Mouse (Mus musculus): Measurements from ENCODE around the gene Mad1l1. TPM values are rescaled to one million over a fixed set of nuclear protein-coding genes. Genes with fewer than 3 reads are reported as not detected.
A peak's percentile ranks its signal among the peaks of the same experiment; 100 is the strongest.

Gene Mad1l1
- total and polyA plus RNA-seq, 3 experiments = 40.5 to 65.2 TPM; not detected in 1

GRCm38 (mm10) chr5:140167080-140167479 lies 154.3 kb downstream of the Mad1l1 start:
- Histone ChIP-seq H3K36me3 (ENCODE audit: control insufficient read depth in 1 of 2, insufficient read depth in 2 of 2, low read length in 2 of 2) (peaks cover 0 to 25% of the 10 kb centered on the region in 2 experiments; a peak in 3 of 4 replicates), H3K27me3 (ENCODE audit: control insufficient read depth in 1 of 2, insufficient read depth in 2 of 2, low read length in 2 of 2) (no peaks in the 10 kb centered on the region), H3K27ac (ENCODE audit: control insufficient read depth, low read depth, low read length) (no peak overlapping the region), H3K79me2 (ENCODE audit: control insufficient read depth, insufficient read depth, low read length, poor library complexity) (no peaks in the 10 kb centered on the region), H3K9me3 (replicated peaks; ENCODE audit: insufficient read depth, low read length) (no peaks in the 10 kb centered on the region), H3K9ac (ENCODE audit: control insufficient read depth, low read depth, low read length, poor library complexity, severe bottlenecking) (no peak overlapping the region), H3K4me3 (ENCODE audit: control insufficient read depth in 1 of 2, insufficient read depth in 1 of 2, low read depth in 2 of 2, low read length in 2 of 2) (no peak overlapping the region), H3K4me1 (ENCODE audit: control insufficient read depth in 1 of 2, insufficient read depth in 2 of 2, low read length in 2 of 2) (peaks cover 9 to 39% of the 10 kb centered on the region in 2 experiments; a peak in 3 of 4 replicates)
- TF ChIP-seq GATA1 (IDR thresholded peaks at IDR 0.05; ENCODE audit: low read depth, low read length) = 0 out of 2 replicates have a peak, but pooled peaks have one; percentile 45
- no peak for TF ChIP-seq TAL1 (IDR thresholded peaks at IDR 0.05; ENCODE audit: low read length)
- peak; percentile 52; the same call in 1 of the 2 replicates for TF ChIP-seq BHLHE40 (IDR thresholded peaks at IDR 0.05; ENCODE audit: borderline replicate concordance, low read depth, low read length)
- no peak for TF ChIP-seq NELFE (IDR thresholded peaks at IDR 0.05; ENCODE audit: low read depth, low read length)
- no peak for TF ChIP-seq CTCF (IDR thresholded peaks at IDR 0.05 in 2 of 3, conservative IDR thresholded peaks at IDR 0.05 in 1 of 3; ENCODE audit: control insufficient read depth in 1 of 3, insufficient read depth in 1 of 3, low read depth in 2 of 3, low read length in 3 of 3, poor library complexity in 1 of 3, severe bottlenecking in 1 of 3)
- peak; percentile 50 for TF ChIP-seq ETS1 (IDR thresholded peaks at IDR 0.05; ENCODE audit: low read depth, low read length)
- no peak for TF ChIP-seq USF1 (IDR thresholded peaks at IDR 0.05; ENCODE audit: low read depth, low read length)
- no peak for TF ChIP-seq MAFK (IDR thresholded peaks at IDR 0.05; ENCODE audit: borderline replicate concordance, low read depth, low read length)
- TF ChIP-seq EP300 (IDR thresholded peaks at IDR 0.05; ENCODE audit: low read depth in 1 of 2, low read length in 2 of 2) = peak in 1 of 2 experiments; percentile 32; a peak in 1 of 4 replicates
- TF ChIP-seq ZMIZ1 (IDR thresholded peaks at IDR 0.05; ENCODE audit: low read depth, low read length) = no peak
- TF ChIP-seq SIN3A (IDR thresholded peaks at IDR 0.05; ENCODE audit: low read length) = 0 out of 2 replicates have a peak, but pooled peaks have one; percentile 9
- DNase-seq (ENCODE audit: low read depth, low spot score) = peak; percentile 54

GRCm38 (mm10) chr5:140163947-140164346 lies 157.4 kb downstream of the Mad1l1 start:
- TF ChIP-seq KAT2A (conservative IDR thresholded peaks at IDR 0.05; ENCODE audit: low read depth, low read length) (no peak), ETS1 (IDR thresholded peaks at IDR 0.05; ENCODE audit: low read depth, low read length) (0 out of 2 replicates have a peak, but pooled peaks have one; percentile 16), RAD21 (IDR thresholded peaks at IDR 0.05; ENCODE audit: low read depth, low read length) (no peak), ELF1 (IDR thresholded peaks at IDR 0.05; ENCODE audit: low read depth, low read length) (no peak), MAZ (IDR thresholded peaks at IDR 0.05; ENCODE audit: low read depth, low read length) (no peak), EP300 (IDR thresholded peaks at IDR 0.05; ENCODE audit: low read depth in 1 of 2, low read length in 2 of 2) (peak in 1 of 2 experiments; percentile 29; a peak in 2 of 4 replicates), TBP (IDR thresholded peaks at IDR 0.05; ENCODE audit: low read depth, low read length) (no peak), MXI1 (IDR thresholded peaks at IDR 0.05; ENCODE audit: low read depth, low read length) (no peak), E2F4 (IDR thresholded peaks at IDR 0.05; ENCODE audit: borderline replicate concordance, low read depth, low read length) (no peak), GATA1 (IDR thresholded peaks at IDR 0.05; ENCODE audit: low read depth, low read length) (peak; percentile 70), CHD1 (IDR thresholded peaks at IDR 0.05; ENCODE audit: low read depth, low read length) (no peak), CTCF (IDR thresholded peaks at IDR 0.05 in 2 of 3, conservative IDR thresholded peaks at IDR 0.05 in 1 of 3; ENCODE audit: control insufficient read depth in 1 of 3, insufficient read depth in 1 of 3, low read depth in 2 of 3, low read length in 3 of 3, poor library complexity in 1 of 3, severe bottlenecking in 1 of 3) (no peak), NRF1 (IDR thresholded peaks at IDR 0.05; ENCODE audit: insufficient read depth, low read depth, low read length, poor library complexity, severe bottlenecking) (no peak), GABPA (IDR thresholded peaks at IDR 0.05; ENCODE audit: low read depth, low read length) (no peak), RCOR1 (IDR thresholded peaks at IDR 0.05; ENCODE audit: low read depth, low read length) (no peak), NELFE (IDR thresholded peaks at IDR 0.05; ENCODE audit: low read depth, low read length) (no peak)
- no peak overlapping the region for H3K9ac ChIP-seq (ENCODE audit: control insufficient read depth, low read depth, low read length, poor library complexity, severe bottlenecking)
- H3K36me3 ChIP-seq (ENCODE audit: control insufficient read depth in 1 of 2, insufficient read depth in 2 of 2, low read length in 2 of 2) = peaks cover 0 to 31% of the 10 kb centered on the region in 2 experiments; a peak in 3 of 4 replicates
- no peaks in the 10 kb centered on the region for H3K79me2 ChIP-seq (ENCODE audit: control insufficient read depth, insufficient read depth, low read length, poor library complexity)
- no peak overlapping the region for H3K4me3 ChIP-seq (ENCODE audit: control insufficient read depth in 1 of 2, insufficient read depth in 1 of 2, low read depth in 2 of 2, low read length in 2 of 2)
- H3K4me1 ChIP-seq (ENCODE audit: control insufficient read depth in 1 of 2, insufficient read depth in 2 of 2, low read length in 2 of 2) = peaks cover 9 to 42% of the 10 kb centered on the region in 2 experiments; a peak in 3 of 4 replicates
- H3K27ac ChIP-seq (ENCODE audit: control insufficient read depth, low read depth, low read length) = no peak overlapping the region
- no peaks in the 10 kb centered on the region for H3K27me3 ChIP-seq (ENCODE audit: control insufficient read depth in 1 of 2, insufficient read depth in 2 of 2, low read length in 2 of 2)
- no peaks in the 10 kb centered on the region for H3K9me3 ChIP-seq (replicated peaks; ENCODE audit: insufficient read depth, low read length)
- DNase-seq (ENCODE audit: low read depth, low spot score) = peak; percentile 32

Data from MEL (cell line).